Mouse (Mus musculus) C2C12 (cell line): ENCODE results near the gene Dnm1. TPM values are rescaled to one million over a fixed set of nuclear protein-coding genes. Genes with fewer than 3 reads are reported as not detected.

Experiments used
- H3K27me3 ChIP-seq: one replicate; pipeline ENCODE4 v1.6.1; 2011; ENCODE audit not compliant: control insufficient read depth, insufficient read depth, insufficient read length
- H3K36me3 ChIP-seq: one replicate; pipeline ENCODE4 v1.6.1; 2011; ENCODE audit not compliant: control insufficient read depth, insufficient read depth
- H3K4me3 ChIP-seq: one replicate; pipeline ENCODE4 v1.5.1; 2011; ENCODE audit warnings: mild to moderate bottlenecking, control low read depth; ENCODE audit not compliant: poor library complexity, insufficient read depth, severe bottlenecking
- H3K79me2 ChIP-seq: one replicate; pipeline ENCODE4 v1.6.1; 2011; ENCODE audit not compliant: control insufficient read depth, insufficient read depth
- H3K79me3 ChIP-seq: one replicate; pipeline ENCODE4 v1.6.1; 2011; ENCODE audit warnings: low read depth, control low read depth
- H3ac ChIP-seq: one replicate; pipeline ENCODE3; 2011; ENCODE audit warnings: low read depth; ENCODE audit not compliant: control insufficient read depth, insufficient read length
- CEBPB ChIP-seq: IDR thresholded peaks from one replicate; pipeline ENCODE4 v1.6.1; 2011; ENCODE audit warnings: low read depth, mild to moderate bottlenecking, control low read depth, moderate library complexity
- CTCF ChIP-seq: IDR thresholded peaks from one replicate; pipeline ENCODE4 v1.5.1; 2011; ENCODE audit not compliant: control insufficient read depth, insufficient read depth, insufficient read length
- FOSL1 ChIP-seq: IDR thresholded peaks from one replicate; pipeline ENCODE4 v1.8.0; 2011; ENCODE audit warnings: mild to moderate bottlenecking, low read length; ENCODE audit not compliant: poor library complexity, insufficient read depth, severe bottlenecking
- MAX ChIP-seq: IDR thresholded peaks from one replicate; pipeline ENCODE4 v1.6.1; 2011; ENCODE audit warnings: mild to moderate bottlenecking, control low read depth
- MYOD1 ChIP-seq: IDR thresholded peaks from one replicate; pipeline ENCODE4 v1.6.1; 2011; ENCODE audit warnings: low read depth; ENCODE audit not compliant: control insufficient read depth, insufficient read length
- MYOG ChIP-seq: IDR thresholded peaks from one replicate; pipeline ENCODE4 v1.6.1; 2011; ENCODE audit not compliant: control insufficient read depth, insufficient read length; ENCODE audit errors: extremely low read depth
- USF1 ChIP-seq: IDR thresholded peaks from one replicate; pipeline ENCODE4 v1.6.1; 2011; ENCODE audit warnings: low read depth, mild to moderate bottlenecking, control low read depth, moderate library complexity
- polyA plus RNA-seq: library from polyadenylated mRNA; unstranded; fragments of >200 nt; fragmentation: generic; extraction: Trizol; gene quantifications from one replicate; pipeline ENCODE4 v1.2.1, GENCODE M21; 2012; ENCODE audit warnings: missing spikeins

The Dnm1 gene
- polyA plus RNA-seq, 1 experiment = 27.7 TPM

DNA sequence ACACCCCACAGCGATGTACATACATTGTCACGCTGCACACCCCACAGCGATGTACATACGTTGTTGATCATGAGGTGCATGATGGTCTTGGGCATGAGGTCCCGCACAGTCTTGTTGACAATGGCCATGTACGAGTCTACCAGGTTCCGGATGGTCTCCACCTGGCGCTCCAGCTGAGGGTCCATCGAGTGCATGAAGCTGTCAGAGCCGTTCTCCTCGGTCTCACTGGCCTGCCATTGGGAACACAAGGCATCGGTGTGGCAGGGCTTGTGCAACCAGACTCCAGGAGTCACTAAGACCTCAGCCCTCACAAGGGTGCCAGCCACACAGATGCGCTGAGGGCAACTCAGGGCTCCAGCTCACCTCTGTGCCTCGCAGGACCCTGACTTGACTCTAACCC is 38.3 kb downstream of the Dnm1 start:
- Histone ChIP-seq H3K79me2 (no peaks in the 10 kb centered on the region), H3K27me3 (no peaks in the 10 kb centered on the region), H3K4me3 (peak overlapping the region; percentile 6), H3ac (no peak overlapping the region), H3K79me3 (no peaks in the 10 kb centered on the region), H3K36me3 (peaks cover 16% of the 10 kb centered on the region)
- no peak for TF ChIP-seq MYOD1
- no peak for TF ChIP-seq MYOG
- no peak for TF ChIP-seq MAX
- no peak for TF ChIP-seq USF1
- no peak for TF ChIP-seq FOSL1
- no peak for TF ChIP-seq CTCF
- TF ChIP-seq CEBPB = no peak

- H3K36me3 ChIP-seq = peaks cover 19% of the 10 kb centered on the region
- no peaks in the 10 kb centered on the region for H3K79me2 ChIP-seq
- no peaks in the 10 kb centered on the region for H3K27me3 ChIP-seq
- no peak overlapping the region for H3ac ChIP-seq
- no peak overlapping the region for H3K4me3 ChIP-seq
- H3K79me3 ChIP-seq = no peaks in the 10 kb centered on the region
- TF ChIP-seq USF1 = no peak
- TF ChIP-seq FOSL1 = no peak
- TF ChIP-seq MYOG = no peak
- no peak for TF ChIP-seq CTCF
- TF ChIP-seq MAX = no peak
- TF ChIP-seq MYOD1 = no peak
- TF ChIP-seq CEBPB = no peak
Measured at GRCm38 (mm10) chr2:32312318-32312964, 40.7 kb downstream of the Dnm1 start.

- Histone ChIP-seq H3K4me3 (no peak overlapping the region), H3K36me3 (peaks cover 21% of the 10 kb centered on the region)
- no peak for TF ChIP-seq MAX
- no peak for TF ChIP-seq FOSL1
- TF ChIP-seq CEBPB = no peak
- no peak for TF ChIP-seq CTCF
- TF ChIP-seq MYOD1 = no peak
Measured at GRCm38 (mm10) chr2:32311443-32312317, 41.5 kb downstream of the Dnm1 start.

DNA sequence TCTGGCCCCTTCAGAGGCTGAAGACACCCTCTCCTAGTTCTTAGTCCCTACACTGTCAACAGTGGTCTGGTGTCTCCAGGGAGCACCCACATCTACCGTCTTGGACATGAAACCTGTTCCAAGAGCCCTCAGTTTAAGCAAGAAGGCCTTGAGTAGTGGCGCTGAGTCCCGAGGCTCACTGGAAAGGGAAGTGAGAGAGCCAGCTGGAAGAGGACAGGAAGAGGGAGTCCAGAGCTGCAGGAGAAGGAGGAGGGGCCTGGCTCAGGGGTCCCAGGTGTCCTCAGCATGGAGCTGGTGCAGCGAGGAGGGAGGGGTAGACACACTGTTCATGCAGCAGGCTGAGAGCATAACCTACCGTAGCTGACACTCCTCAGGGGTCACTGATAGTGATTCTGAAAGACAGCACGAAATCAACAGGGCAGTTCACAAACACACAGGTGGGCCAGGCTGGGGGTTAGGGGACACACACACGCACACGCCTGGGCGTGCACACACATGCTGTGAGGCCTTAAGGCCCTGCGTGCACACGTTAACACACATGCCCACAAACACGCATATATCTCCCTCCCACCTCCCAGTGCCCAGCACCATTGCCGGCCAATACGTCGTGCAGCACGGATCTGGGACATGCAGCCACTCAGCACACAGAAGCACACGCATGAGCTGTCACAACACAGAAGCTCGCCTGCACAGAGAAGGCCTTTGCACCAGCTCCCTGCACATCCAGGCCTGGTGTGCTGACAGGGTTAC is 42.9 kb downstream of the Dnm1 start:
- Histone ChIP-seq H3K27me3 (no peaks in the 10 kb centered on the region), H3ac (no peak overlapping the region), H3K79me3 (no peaks in the 10 kb centered on the region), H3K36me3 (peaks cover 35% of the 10 kb centered on the region), H3K79me2 (no peaks in the 10 kb centered on the region), H3K4me3 (no peak overlapping the region)
- no peak for TF ChIP-seq MYOD1
- no peak for TF ChIP-seq FOSL1
- no peak for TF ChIP-seq CTCF
- no peak for TF ChIP-seq CEBPB
- no peak for TF ChIP-seq USF1
- no peak for TF ChIP-seq MYOG
- TF ChIP-seq MAX = no peak

More at GRCm38 (mm10) chr2:32311443-32312317, 41.5 kb downstream of the Dnm1 start:
- Histone ChIP-seq H3K79me2 (no peaks in the 10 kb centered on the region), H3ac (peak overlapping the region; percentile 28), H3K27me3 (no peaks in the 10 kb centered on the region), H3K79me3 (no peaks in the 10 kb centered on the region)

DNA sequence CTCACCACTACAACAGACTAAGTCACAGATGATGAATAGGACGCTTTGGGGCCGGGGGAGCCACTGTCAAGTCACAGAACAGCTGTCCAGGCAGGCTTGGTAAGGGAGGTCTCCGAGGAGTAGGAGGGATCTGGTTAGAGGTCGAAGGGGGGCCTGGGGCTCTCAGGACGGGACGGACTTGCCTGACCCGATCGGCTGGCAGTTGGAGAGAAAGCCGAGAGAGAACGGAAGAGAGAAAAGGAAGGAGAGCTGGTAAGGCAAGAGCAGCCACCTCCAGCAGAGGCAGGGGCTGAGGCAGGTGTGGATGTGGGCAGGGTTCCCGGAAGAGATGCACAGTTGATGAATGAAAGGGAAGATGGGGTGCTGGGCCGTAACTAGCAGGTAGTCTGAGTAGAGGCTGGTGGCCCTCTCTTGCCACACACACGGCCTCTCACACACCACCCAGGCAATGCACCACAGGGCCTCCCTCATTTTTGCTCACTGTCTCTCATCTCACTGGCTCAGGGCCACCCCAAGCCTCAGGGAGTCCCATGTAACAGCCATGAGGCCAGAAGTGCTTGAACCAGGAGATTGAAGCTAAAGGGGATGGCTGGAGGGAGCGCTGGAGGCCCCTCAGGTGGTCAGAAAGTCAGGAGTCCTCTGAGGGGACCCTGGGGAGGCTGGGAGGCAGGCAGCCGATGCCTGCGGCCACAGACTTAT is 44.1 kb downstream of the Dnm1 start:
- Histone ChIP-seq H3K4me3 (no peak overlapping the region), H3K79me3 (no peaks in the 10 kb centered on the region), H3K79me2 (no peaks in the 10 kb centered on the region), H3K36me3 (peaks cover 46% of the 10 kb centered on the region), H3K27me3 (no peaks in the 10 kb centered on the region), H3ac (no peak overlapping the region)
- no peak for TF ChIP-seq USF1
- TF ChIP-seq FOSL1 = no peak
- no peak for TF ChIP-seq MYOG
- TF ChIP-seq MYOD1 = no peak
- no peak for TF ChIP-seq CTCF
- no peak for TF ChIP-seq MAX
- TF ChIP-seq CEBPB = no peak
